Mouse (Mus musculus) intestine, postnatal 0 days (tissue): ENCODE data around the gene Rad51b. TPM values are rescaled to one million over a fixed set of nuclear protein-coding genes. Genes with fewer than 3 reads are reported as not detected.
A peak's percentile ranks its signal among the peaks of the same experiment; 100 is the strongest.

Experiments
- ATAC-seq: fragments of 200-750 bp; cut with Nextera tagmentation; 2 replicates; pipeline ENCODE4 v1.8.0; 2017; ENCODE audit warnings: mild to moderate bottlenecking, moderate TSS enrichment, moderate library complexity
- H3K27ac ChIP-seq: fragments of 300-500 bp; sonication (generic); 2 replicates; pipeline ENCODE4 v1.5.1; 2014; ENCODE audit warnings: mild to moderate bottlenecking, low read depth, low read length, moderate library complexity
- H3K27me3 ChIP-seq: fragments of 300-500 bp; sonication (generic); replicated peaks from 2 replicates; pipeline ENCODE4 v1.6.1; 2014; ENCODE audit warnings: low read length, mixed read lengths; ENCODE audit not compliant: control insufficient read depth, insufficient read depth
- H3K36me3 ChIP-seq: fragments of 300-500 bp; sonication (generic); 2 replicates; pipeline ENCODE4 v1.6.1; 2014; ENCODE audit warnings: mild to moderate bottlenecking, moderate library complexity; ENCODE audit not compliant: control insufficient read depth, insufficient read depth
- H3K4me1 ChIP-seq: fragments of 300-500 bp; sonication (generic); replicated peaks from 2 replicates; pipeline ENCODE4 v1.6.1; 2014; ENCODE audit warnings: antibody characterized with exemption, low read length, mixed read lengths; ENCODE audit not compliant: control insufficient read depth, insufficient read depth
- H3K4me2 ChIP-seq: fragments of 300-500 bp; sonication (generic); replicated peaks from 2 replicates; pipeline ENCODE4 v1.6.1; 2014; ENCODE audit warnings: low read depth, mild to moderate bottlenecking, moderate library complexity
- H3K4me3 ChIP-seq: fragments of 300-500 bp; sonication (generic); 2 replicates; pipeline ENCODE4 v1.5.1; 2014; ENCODE audit warnings: low read depth, low read length
- H3K9ac ChIP-seq: fragments of 300-500 bp; sonication (generic); 2 replicates; pipeline ENCODE4 v1.6.1; 2014; ENCODE audit warnings: mild to moderate bottlenecking, low read depth, low read length
- H3K9me3 ChIP-seq: fragments of 300-500 bp; sonication (generic); 2 replicates; pipeline ENCODE4 v1.6.1; 2016; ENCODE audit warnings: mixed run types; ENCODE audit not compliant: control insufficient read depth
- CTCF ChIP-seq: sonication (generic); IDR thresholded peaks from 2 replicates; pipeline ENCODE4 v1.5.1; 2016; ENCODE audit warnings: low read depth, mild to moderate bottlenecking, control low read depth, antibody characterized with exemption, moderate library complexity
- WGBS: fragments of 180-500 bp; shearing (Covaris S2); extraction: QIAGEN DNeasy Blood & Tissue Kit; methylation state at CpG from one replicate; pipeline ENCODE4 v1.1.7; 2014; 5-methylcytosine and 5-hydroxymethylcytosine counted together
- polyA plus RNA-seq: library from polyadenylated mRNA; unstranded; fragments of >200 nt; fragmentation: Nextera tagmentation; extraction: Ambion mirVana; gene quantifications from 2 replicates; pipeline ENCODE4 v1.2.1, GENCODE M21; 2015

Gene Rad51b
- polyA plus RNA-seq, 1 experiment from 2014 or later: 1.9 TPM

- Histone ChIP-seq H3K36me3 (peaks cover 86% of the 10 kb centered on the region), H3K4me3 (no peak overlapping the region), H3K9me3 (no peaks in the 10 kb centered on the region), H3K4me2 (no peak overlapping the region), H3K27ac (no peak overlapping the region), H3K9ac (no peak overlapping the region), H3K4me1 (no peaks in the 10 kb centered on the region), H3K27me3 (no peaks in the 10 kb centered on the region)
- ATAC-seq: no peak
- WGBS: 70% methylated on average over 4 of the region's 4 CpGs
- TF ChIP-seq CTCF: no peak
Observed at GRCm38 (mm10) chr12:79272604-79273003, 24.5 kb upstream of the Rad51b start.

DNA sequence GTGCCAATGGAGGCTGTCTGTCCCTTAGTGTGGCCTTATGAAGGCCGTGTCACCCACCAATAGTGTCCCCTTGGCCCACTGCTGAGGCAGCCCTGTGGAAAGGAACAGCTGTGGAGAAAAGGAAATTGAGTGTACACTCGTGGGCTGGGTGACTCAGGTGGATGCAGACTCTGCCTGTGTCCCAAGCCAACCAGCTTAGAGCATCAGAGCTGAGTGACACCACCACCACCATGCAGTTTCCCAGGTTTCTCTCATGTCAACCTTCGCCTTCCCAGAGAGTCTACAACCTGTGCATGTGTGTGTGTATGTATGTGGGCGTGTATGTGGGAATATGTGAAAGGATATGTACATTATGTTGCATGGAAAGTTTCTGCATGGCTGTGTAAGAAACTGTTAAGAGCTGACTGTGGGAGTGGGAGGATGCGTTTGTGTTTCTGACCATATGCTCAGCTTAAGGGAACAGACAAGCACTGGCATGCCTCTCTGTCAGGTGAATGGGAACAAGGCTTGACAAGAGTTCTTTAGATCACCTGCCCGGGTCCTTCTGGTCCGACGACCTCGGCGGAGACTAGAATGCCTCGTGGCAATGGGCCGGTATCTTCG, 17.5 kb upstream of the Rad51b start:
- Histone ChIP-seq H3K27me3 (no peaks in the 10 kb centered on the region), H3K4me3 (no peak overlapping the region), H3K36me3 (peaks cover 93% of the 10 kb centered on the region), H3K9ac (no peak overlapping the region), H3K27ac (no peak overlapping the region), H3K9me3 (no peaks in the 10 kb centered on the region), H3K4me1 (no peaks in the 10 kb centered on the region), H3K4me2 (no peak overlapping the region)
- no peak for TF ChIP-seq CTCF
- WGBS: 89% methylated on average over 13 of the region's 13 CpGs
- no peak for ATAC-seq

DNA sequence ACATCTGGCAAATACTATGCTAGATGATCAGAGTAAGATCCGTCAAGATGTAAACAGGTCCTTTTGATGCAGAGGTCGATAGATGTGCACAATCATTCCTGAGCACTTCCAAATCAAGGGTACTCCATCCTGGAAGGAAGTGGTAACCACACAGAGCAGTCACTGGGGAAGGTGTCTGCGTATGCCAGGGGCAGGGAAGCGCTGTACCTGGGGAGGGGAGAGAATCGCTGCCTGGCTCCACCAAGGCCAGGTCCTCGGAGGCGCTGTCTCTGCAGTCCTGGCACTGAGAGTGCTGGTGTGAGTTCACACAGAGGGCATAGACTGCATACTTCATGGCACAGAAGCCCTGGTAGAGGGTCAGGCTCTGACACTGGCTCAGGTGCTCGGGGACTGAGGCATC, 14.5 kb upstream of the Rad51b start:
- H3K27me3 ChIP-seq: no peaks in the 10 kb centered on the region
- peaks cover 93% of the 10 kb centered on the region for H3K36me3 ChIP-seq
- H3K4me1 ChIP-seq: no peaks in the 10 kb centered on the region
- no peak overlapping the region for H3K9ac ChIP-seq
- TF ChIP-seq CTCF: no peak
- no peaks in the 10 kb centered on the region for H3K9me3 ChIP-seq
- no peak for ATAC-seq
- no peak overlapping the region for H3K27ac ChIP-seq
- H3K4me3 ChIP-seq: no peak overlapping the region
- WGBS: 90% methylated on average over 8 of the region's 8 CpGs
- H3K4me2 ChIP-seq: no peak overlapping the region

- Histone ChIP-seq H3K4me3 (no peak overlapping the region), H3K9ac (no peak overlapping the region), H3K27ac (no peak overlapping the region), H3K4me1 (no peaks in the 10 kb centered on the region), H3K9me3 (no peaks in the 10 kb centered on the region), H3K36me3 (peaks cover 24% of the 10 kb centered on the region), H3K27me3 (no peaks in the 10 kb centered on the region), H3K4me2 (no peak overlapping the region)
- no peak for ATAC-seq
- no peak for TF ChIP-seq CTCF
- WGBS: 60% methylated on average over 6 of the region's 6 CpGs
Observed at GRCm38 (mm10) chr12:79292874-79293273, 4.2 kb upstream of the Rad51b start.

GRCm38 (mm10) chr12:79296126-79296816, 811 bp upstream of the Rad51b start, which contains the start of gene Zfyve26:
Zfyve26 (minus strand) TSS chr12:79296304.
- Histone ChIP-seq H3K4me2 (peak within 1 kb of the TSS; percentile 67), H3K9ac (peak within 1 kb of the TSS; percentile 65), H3K27ac (peak within 1 kb of the TSS; percentile 74), H3K4me3 (peak within 1 kb of the TSS; percentile 81), H3K27me3 (no peaks in the 10 kb centered on the region), H3K9me3 (no peaks in the 10 kb centered on the region), H3K4me1 (no peaks in the 10 kb centered on the region), H3K36me3 (peaks cover 9% of the 10 kb centered on the region)
- WGBS: under 1% methylated on average over 29 of the region's 29 CpGs
- peak; percentile 53 for TF ChIP-seq CTCF
- ATAC-seq: peak; percentile 93

GRCm38 (mm10) chr12:79297884-79298636, 978 bp downstream of the Rad51b start:
- Histone ChIP-seq H3K27ac (no peak overlapping the region), H3K4me3 (peak overlapping the region; percentile 81), H3K9ac (peak overlapping the region; percentile 38; the same call in 1 of the 2 replicates), H3K36me3 (peaks cover 5% of the 10 kb centered on the region; the same call in 1 of the 2 replicates), H3K4me2 (peak overlapping the region; percentile 67), H3K4me1 (no peaks in the 10 kb centered on the region), H3K9me3 (no peaks in the 10 kb centered on the region), H3K27me3 (no peaks in the 10 kb centered on the region)
- no peak for ATAC-seq
- WGBS: 9% methylated on average over 15 of the region's 15 CpGs
- no peak for TF ChIP-seq CTCF
